Mouse (Mus musculus): Measurements from ENCODE around the gene Fdx1. TPM values are rescaled to one million over a fixed set of nuclear protein-coding genes. Genes with fewer than 3 reads are reported as not detected.

Gene Fdx1
- 19.7 TPM for polyA plus RNA-seq (2015; fragmentation: Illumina TruSeq; extraction: RNeasy Lipid Tissue Mini Kit (QIAGEN cat#74804); ENCODE audit: insufficient read depth, low replicate concordance)

GRCm38 (mm10) chr9:51962975-51963701, at the start of gene Fdx1:
Fdx1 (minus strand) TSS chr9:51963556.

Other genes with a start within 250 kb of the Fdx1 start
- 3.3 TPM for gene Arhgap20, start 198.2 kb downstream of the Fdx1 start, polyA plus RNA-seq (2015; fragmentation: Illumina TruSeq; extraction: RNeasy Lipid Tissue Mini Kit (QIAGEN cat#74804); ENCODE audit: insufficient read depth, low replicate concordance)
- 87.3 TPM for gene Rdx, start 83.6 kb upstream of the Fdx1 start, polyA plus RNA-seq (2015; fragmentation: Illumina TruSeq; extraction: RNeasy Lipid Tissue Mini Kit (QIAGEN cat#74804); ENCODE audit: insufficient read depth, low replicate concordance)
- gene Zc3h12c, start 205.0 kb upstream of the Fdx1 start, polyA plus RNA-seq (2015; fragmentation: Illumina TruSeq; extraction: RNeasy Lipid Tissue Mini Kit (QIAGEN cat#74804); ENCODE audit: insufficient read depth, low replicate concordance) = 10.4 TPM

Measured in spleen, adult 10 weeks (tissue).